Mouse (Mus musculus) adipocyte (in vitro differentiated cells): ENCODE results near the gene Dner.

ENCODE experiments used
- DNase-seq: peaks from one replicate; pipeline ENCODE4 v3.0.0-alpha.2; 2016; ENCODE audit warnings: low spot score

Dner gene

DNA sequence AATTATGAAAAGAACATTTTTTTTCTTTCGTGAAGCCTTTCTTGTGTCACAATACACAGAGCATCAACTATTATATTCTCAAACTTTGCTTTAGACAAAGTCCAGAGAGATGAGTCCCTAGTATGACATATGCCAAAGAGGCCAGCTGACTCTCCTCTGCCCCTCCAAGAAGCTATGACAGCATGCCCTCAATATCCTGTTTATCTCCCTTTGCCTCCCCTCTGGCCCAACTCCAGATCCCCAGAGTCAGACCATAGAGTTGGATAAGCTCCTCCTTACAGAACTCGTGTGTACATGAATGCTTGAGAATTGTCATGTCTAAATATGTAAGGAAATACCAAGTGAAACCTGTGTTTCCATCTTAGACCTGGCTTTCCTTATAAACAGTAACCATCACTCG is 170.5 kb downstream of the Dner start:
- DNase-seq: no peak

DNA sequence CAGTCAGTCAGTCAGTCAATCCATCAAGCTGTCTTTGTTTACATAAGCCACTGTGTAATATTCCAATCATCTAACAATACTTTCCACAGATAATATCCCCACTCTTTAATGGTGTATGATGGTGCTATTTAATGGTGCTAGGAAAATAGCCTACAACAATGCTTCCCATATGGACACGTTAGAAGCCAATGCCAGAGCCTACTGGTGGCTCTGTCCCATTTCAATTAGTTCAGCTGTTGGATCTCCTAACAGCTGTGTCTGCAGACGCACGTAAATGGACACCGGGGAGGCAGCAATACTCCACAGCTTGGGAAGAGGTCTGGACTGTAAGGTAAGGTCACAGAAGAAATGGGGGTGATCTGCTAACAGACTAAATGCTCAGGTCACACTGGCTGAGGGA is 171.6 kb downstream of the Dner start:
- no peak for DNase-seq

DNA sequence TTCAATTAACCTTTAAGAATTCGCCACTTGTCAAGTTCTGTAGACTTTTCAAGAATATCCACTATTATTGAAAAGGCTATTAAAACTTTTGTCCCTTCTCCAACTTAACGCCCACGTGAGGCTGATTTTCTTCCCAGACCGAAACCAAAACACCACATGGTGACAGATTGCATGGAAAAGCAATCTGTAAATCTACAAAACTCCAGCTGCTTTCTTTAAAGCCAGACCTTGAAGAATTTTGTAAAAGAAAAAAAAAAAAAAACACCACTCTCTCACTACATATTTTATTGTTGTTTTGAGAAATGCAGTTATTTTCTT is 173.1 kb downstream of the Dner start:
- peak; percentile 18 for DNase-seq

DNA sequence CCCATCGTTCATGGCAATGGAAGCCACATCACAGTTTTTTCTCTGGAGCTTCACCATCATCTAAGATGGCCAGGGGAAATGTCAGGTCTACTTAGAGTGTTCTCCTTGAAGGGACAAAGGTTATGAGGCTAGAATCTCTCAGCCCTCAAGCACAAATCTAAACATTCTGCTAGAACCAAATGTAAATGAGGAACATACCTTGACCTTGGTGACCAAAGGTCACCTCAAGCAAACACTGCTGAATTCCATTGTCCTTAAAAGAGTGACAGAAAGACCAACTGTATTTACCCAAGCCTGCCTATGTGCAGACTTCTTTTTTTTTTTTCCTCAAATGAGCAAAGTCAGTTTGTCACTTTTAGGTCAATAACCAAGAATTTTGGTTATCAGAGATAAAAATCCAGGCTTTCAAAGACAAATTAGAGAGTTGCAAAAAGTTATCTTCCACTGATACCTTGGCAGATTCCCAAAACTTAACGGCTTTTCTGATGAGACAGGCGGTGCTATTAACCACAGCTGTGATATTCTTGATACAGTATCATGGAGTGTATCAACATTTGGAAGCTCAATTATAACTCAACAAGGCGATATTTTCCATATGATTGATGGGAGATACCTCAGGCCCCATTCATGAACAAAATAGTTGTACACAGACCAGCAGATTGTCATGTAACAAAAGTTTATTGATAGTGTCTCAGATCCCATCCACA is 173.6 kb downstream of the Dner start:
- DNase-seq: no peak

DNA sequence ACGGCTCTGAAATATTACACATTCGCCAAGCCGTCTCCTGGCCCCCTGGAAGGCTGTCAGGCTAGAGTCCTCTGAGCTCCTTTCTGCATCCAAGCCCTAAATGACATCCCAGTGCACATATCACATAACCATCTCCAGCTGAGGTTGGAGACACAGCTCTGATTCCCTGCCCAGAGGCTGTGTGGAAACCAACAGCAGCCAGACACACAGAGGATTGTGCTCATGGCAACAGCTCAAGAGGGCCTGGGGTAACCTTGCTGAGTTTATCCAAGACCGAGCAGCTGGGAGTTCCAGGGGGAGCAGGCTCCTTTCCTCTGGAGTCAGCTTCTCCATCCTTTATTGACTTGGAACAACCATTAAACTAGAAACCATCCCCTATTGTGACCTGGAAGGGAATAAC is 177.7 kb downstream of the Dner start:
- peak; percentile 32 for DNase-seq

DNA sequence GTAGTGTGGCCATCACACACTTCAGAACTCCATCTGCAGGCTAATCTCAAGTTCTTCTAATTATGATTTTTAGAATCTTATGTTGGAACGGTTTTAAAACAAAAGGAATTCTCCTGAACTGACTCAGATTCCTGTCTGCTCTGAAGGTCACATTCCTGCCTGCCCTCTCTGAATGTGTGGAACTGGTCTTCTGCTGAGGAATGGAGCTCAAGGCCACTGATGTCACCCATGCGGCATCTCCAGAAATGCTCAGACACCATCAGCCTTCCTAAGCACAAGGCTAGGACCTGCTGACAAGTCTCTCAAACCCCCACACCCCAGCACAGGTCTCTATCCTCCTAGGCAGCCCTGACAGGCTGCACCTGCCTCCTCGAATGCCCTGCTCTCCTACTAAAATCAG is 182.8 kb downstream of the Dner start:
- no peak for DNase-seq

DNA sequence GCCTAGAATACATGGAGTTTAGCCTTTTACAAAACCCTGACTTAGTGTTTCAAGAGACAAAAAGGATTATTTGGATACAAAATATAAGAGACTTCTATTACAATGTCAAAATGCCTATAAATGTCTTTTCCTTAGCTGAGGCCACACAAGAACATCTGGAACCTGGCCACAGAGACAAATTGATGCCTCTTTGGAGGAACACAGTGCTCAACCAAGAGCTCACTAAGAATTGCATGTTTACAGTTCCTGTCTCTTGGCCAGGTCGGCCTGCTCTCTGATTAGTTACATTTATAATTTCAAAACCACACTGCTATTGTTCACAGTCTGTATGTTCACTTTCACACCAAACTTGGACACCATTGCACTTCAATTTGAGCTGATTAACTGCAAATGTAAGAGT is 187.5 kb downstream of the Dner start:
- no peak for DNase-seq

DNA sequence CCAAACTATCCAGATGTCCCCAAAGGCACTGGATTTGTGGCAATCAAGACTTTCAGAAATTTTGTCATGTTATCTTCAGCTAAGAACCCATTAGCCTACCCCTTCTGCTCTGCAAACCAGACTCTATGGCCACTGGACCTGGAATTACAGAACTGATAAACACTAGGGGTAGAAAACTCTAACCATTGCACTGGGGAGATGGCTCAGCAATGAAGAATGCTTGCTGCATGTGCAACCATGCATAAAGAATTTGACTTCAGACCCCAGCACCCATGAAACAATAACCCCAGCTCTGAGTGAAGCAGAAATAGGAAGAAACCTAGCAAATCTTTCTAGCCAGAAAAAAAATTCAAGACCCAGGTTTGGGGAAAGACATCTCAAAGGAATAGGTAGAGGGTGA is 188.5 kb downstream of the Dner start:
- no peak for DNase-seq

DNA sequence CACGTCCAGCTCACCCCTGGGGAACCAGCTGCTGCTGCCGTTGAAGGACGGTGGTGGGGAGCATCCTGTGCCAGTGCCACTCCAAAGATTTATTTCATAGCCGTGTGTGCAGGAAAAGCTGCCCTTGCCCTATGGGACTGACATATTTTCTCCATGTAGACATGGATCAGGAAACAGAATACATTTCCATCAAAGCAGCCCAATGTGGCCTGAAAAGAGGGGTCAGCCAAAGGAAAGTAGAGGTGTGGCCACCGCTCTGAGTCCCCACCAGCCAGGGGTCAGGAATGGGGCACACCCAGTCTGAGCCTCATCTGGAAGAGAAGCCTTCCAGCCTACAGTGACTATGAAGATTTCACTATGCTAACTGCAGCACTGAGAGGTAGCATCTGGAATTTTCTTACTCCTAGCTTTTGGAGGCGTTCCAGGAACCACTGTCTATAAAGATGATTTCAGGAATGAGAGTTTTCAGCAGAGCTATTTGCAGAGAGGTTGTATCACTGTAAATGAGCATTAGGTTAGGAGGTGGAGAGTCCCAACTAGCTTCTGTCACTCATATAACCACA is 189.0 kb downstream of the Dner start:
- DNase-seq: no peak

DNA sequence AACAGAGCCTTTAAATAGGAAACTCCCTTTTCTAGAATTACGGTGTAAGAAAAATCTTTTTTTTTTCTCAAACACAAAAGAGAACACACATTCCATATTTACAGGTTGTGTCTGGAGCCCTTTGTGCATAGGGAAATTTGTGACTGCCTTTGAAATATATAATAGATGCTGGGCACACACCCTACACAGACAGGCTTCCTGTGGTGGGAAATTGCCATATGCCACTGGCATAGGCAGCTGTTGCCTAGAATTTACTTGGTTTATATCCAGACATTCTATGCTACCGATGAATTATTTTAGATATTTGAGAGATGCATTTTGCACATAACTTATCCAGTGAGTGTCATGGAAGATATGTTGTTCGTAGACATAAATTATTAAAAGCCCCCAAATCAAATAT is 195.3 kb downstream of the Dner start:
- no peak for DNase-seq

DNA sequence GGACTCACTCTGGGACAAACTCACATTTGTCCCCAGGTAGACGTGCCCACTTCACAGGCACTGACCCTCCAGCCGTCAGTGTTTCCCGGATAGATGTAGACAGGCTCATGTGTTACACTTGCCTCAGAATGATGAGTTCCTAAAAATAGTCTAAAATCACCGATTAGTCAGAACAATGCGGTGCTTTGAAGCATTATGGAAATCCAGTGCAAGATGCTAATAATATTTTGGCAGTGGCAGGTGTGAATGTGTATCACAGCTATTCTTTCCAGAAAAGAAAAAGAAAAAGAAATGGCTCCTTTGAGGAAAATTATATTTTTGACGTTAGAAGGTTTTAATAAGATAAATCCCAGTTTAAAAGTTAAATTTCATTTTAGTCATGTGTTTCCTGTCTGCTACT is 204.3 kb downstream of the Dner start:
- DNase-seq: no peak

DNA sequence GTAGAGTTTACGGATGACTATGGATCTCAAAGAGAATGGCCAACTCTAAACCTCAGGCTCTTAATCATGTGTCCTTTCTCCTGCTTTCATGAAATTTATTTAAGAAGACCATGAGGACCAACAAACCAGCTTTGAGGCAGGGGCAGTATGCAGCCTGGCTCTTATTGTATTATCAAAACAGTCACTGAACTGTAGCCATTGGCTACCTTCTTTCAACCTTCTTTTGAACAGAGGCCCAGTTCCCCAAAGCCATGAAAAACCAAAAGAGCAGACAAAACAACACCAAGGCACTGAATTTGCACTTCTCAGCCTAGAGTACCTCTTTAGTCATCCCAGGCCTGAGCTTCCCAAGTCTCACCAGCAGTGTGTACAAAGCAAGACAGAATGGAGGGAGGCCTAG is 207.5 kb downstream of the Dner start:
- no peak for DNase-seq

DNA sequence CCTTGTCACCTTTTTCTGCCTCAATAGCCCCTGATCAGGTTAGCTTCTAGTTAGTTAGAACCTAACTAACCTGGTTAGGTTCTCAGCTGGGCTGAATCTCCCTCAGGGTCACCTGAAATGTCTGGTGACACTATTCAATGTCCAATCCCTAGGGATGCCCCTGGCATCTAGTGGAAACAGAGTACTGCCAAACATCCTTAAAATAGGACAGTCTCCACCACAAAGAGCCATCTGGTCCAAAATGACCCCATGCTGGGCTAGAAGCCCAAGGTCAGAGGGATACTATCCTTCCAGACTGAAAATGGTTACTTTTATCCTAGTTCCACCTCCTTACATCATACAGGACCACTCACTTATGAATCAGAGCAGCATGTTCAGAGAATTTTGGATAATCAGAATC is 211.0 kb downstream of the Dner start:
- DNase-seq: no peak

DNA sequence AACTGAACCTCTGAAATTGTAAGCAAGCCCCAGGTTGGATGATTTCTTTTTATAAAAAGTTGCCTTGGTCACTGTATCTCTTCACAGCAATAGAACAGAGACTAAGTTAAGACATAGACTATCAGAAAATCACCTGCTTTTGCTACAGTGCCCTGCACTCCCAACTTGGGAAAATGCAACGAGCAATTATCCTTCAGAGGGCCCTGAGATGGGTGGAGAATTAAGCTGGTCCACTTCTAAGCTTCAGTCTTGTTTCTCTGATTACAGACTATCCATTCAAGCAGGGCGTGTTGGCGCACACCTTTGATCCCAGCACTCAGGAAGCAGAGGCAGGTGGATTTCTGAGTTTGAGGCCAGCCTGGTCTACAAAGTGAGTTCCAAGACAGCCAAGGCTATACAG is 211.4 kb downstream of the Dner start:
- DNase-seq: no peak

DNA sequence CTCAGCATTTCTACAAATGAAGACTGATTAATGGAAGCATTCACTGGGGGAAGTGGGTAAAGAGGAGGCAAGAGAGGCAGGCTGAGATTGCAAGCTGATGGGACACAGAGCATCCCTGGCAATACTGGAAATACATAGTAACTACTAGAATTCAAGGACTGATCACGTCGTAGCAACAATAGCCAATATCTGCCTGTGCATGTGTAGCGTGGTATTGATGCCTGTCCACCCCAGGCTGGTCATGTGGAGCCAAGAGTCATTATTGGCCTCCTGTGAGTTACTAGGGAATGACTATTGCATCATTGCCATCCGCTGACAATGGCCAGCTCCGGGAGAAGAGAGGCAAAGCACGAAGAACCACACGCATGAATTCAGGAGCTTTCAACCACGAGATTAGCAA is 216.0 kb downstream of the Dner start:
- DNase-seq: no peak

DNA sequence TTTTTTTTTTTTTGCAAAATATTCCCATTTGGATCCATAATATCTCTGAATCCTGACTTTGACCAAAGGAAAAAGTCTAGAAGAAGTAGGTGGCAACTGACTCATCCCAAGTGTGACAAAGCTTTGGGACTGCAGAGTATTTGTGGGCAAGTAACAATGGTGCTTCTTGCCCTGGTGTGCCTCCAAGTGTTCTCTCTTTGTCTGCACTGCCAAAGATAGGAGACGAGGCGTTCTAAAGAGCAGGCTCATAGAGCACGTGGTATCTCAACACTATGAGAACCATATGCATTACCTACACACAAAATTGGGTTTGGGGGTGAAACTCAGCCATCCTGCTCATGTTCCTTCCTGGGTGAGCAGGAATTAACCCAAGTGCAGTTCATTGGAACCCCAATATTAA is 221.7 kb downstream of the Dner start:
- DNase-seq: no peak

DNA sequence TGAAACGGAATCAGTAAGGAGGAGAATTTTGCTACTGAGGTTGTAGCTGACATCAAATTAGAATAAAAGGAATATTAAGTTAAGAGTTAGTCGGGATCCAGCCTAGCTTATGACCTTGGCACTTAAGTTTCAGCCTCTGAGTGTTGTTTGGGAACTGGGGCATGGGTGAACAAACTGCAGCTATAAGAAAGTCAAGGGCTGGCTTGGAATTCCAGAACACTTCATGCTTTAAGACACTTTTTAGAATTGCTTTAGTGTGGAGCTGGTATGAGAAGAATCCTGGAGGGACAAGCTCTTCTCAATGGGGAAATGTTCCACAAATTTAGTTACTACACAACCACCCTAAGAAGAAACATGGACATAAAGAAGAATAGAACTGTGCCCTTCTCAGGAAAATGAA is 223.8 kb downstream of the Dner start:
- no peak for DNase-seq

DNA sequence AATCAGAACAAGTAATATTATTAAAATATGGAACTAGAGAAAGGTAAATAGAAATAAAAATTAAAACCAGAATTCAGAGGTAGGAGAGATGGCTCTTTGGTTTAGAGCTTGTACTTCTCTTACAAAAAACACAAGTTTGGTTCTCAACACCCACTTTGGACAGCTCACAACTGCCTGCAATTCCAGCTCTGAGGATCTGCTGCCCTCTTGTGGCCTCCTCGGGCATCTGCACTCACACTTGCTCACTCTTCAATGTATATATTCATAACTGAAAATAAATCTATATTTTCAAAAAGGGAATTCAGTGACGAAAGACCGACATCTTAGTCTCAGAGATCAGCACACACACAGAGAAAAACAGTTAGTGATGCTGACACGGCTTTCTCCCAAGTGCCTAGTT is 225.7 kb downstream of the Dner start:
- peak; percentile 28 for DNase-seq

DNA sequence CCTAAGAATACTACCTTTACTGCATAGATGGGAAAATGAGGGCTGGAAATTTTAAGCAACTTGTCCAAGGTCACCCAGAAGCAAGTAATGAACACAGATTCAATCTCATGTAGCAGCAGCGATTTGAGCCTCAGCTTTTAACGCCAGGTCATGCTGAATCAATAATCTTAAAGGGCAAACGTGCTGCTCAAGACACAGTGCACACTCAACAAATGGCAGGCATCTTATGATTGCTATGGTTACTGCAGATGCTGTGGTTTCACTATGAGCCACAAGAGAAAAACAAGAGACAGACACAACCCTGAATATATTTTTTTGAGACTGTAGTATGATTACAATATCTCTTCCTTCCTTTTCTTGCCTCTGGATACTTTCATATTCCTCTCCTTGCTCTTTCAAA is 228.4 kb downstream of the Dner start:
- no peak for DNase-seq

DNA sequence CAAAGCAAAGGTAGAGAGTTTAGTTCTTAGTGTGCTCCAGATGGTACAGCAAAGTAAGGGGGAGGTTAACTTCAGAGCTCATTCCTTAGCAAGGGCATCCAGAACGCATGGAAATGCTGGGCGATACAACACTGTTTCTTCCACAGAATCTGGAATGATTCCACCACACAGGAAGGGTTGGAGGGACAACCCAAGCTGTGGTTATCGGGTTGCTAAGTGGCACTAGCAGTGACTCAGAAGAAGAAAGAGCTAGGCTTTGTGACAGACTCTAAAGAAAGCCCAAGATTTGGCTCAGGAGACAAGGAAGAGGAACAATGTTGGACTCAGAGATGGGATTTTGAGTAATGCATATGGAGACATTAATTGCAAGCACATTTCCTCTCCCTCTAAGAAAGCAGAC is 231.3 kb downstream of the Dner start:
- no peak for DNase-seq

DNA sequence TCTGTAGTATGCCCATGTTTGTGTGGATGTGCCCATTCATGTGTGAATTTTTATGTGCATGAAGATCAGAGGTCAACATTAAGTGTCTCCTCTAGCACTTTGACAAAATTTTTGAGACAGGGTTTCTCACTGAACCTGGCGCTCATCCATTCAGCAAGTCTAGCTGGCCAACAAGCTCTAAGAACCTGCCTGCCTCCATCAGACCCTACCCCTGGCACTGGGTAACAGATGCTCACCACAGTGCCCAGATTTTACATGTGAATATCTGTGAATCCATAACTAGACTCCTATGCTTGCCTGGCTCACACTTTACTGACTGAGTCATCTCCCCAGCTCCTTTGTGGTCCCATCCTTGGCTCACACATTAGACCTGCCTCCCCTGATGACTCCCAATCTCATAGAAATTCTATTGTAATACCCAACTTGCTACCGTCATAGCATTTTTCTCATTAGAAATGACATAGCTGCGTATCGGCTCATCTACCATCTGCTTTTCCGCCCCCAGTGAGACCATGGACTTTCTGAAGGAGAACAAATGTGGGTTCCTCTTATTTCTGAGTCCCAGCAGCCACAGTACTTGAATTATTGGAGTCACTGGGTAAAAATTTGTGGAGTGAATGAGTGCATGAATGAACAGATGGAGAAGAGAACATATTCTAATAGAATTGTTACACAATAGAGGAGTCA is 231.9 kb downstream of the Dner start:
- DNase-seq: no peak

DNA sequence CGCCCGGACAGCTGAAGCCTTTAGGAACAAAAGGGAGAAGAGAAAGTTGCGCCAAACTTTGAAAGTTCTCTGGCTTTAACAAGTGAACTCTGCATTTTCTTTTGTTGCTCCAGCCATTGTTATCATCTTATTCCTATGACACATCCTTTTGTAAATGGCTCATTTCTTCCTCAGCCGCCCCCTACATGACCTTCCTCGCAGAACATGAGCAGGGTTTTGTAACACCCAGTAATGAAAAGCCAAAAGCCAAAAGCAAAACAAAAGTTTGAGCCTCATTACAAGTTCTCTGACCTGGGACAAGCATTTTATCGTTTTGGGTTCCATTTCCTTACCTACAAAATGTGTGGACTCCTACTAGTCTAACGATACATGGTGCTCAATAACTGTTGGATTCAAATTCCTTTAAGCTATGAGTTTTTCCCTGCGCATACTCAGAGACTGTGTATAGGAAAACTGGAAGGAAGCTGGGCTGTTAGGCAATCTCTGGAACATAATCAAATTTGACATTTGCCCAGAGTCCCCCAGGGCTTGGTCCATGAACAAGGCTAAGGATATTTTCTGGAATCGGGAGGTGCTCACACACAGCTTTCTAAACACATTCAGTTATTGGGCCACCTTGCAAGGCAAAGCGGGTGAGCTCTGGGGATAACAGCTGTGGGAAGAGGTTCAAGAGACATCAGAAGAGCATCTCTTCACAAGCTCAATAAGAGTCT is 246.3 kb downstream of the Dner start:
- peak; percentile 76 for DNase-seq

DNA sequence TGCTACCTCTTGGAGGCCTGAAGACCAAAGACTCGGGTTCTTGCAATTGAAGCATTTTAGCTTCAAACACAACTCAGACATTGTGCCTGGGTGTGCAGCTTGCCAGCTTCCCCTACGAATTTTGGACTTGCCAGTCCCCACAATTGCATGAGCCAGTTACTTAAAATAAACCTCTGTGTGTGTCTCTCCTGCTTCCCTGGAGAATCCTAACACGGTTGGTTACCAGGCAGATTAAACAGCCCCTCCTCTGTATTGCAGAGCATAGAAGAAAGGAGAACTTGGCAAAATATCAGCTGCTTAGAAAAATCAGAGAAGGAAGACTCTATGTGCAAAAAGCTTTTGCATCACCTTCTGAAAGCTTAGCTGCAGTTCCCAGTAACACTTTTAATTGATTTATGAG is 252.4 kb downstream of the Dner start:
- no peak for DNase-seq
